Comparison of ENCODE assay signal across 10 mouse cellular contexts in genomic region chr4:139282955-139283417, GRCm38 (mm10). TPM values are rescaled to one million over a fixed set of nuclear protein-coding genes. Genes with fewer than 3 reads are reported as not detected.
DNase-seq lines count a peak whose midpoint lies in the region; ATAC-seq and TF ChIP-seq lines count a peak whose summit lies in the region.
"Had no signal": no experiment of that assay in that cellular context is flagged by ENCODE, and none has a peak within 500 bp of the region (broad histone marks: within the 10 kb centered on the region; RNA-seq: fewer than 3 reads in every experiment).

No protein-coding gene starts in this region.

- H3K9ac ChIP-seq in forebrain, embryonic 16.5 days (replicated peaks; ENCODE audit: low read depth, low read length), result no peak overlapping the region

- WGBS in forebrain, embryonic 16.5 days, result 64% methylated on average over 6 of the region's 6 CpGs

- peaks cover 4% of the 10 kb centered on the region for H3K79me2 ChIP-seq in C2C12 (ENCODE audit: control insufficient read depth, insufficient read depth)

- no peak for ATAC-seq in forebrain, embryonic 16.5 days
- ATAC-seq: midbrain, embryonic 16.5 days had no signal

- no peaks in the 10 kb centered on the region for H3K27me3 ChIP-seq in C2C12 (ENCODE audit: control insufficient read depth, insufficient read depth, insufficient read length)
- no peaks in the 10 kb centered on the region for H3K27me3 ChIP-seq in forebrain, embryonic 16.5 days (replicated peaks; ENCODE audit: control insufficient read depth, insufficient read depth, low read length)

- DNase-seq in A20 (ENCODE audit: low read depth, low spot score), result peak; percentile 24
- DNase-seq in cerebellum, postnatal 36 days, result peak; percentile 71 to 79
- peak; percentile 85 for DNase-seq in kidney, postnatal 10 days
- DNase-seq in retina, embryonic 14.5 days (ENCODE audit: low spot score), result no peak
- DNase-seq in frontal cortex, postnatal 10 days (ENCODE audit: low spot score in 2 of 2), result no peak
- no peak for DNase-seq in left cerebral cortex, adult 18-20 months (ENCODE audit: low spot score in 2 of 2)

- no peaks in the 10 kb centered on the region for H3K9me3 ChIP-seq in forebrain, embryonic 16.5 days (ENCODE audit: control insufficient read depth, low read length)

- H3K79me3 ChIP-seq in C2C12 (ENCODE audit: low read depth), result no peaks in the 10 kb centered on the region

- H3ac ChIP-seq in C2C12 (ENCODE audit: control insufficient read depth, insufficient read length, low read depth), result no peak overlapping the region

- no peak overlapping the region for H3K27ac ChIP-seq in forebrain, embryonic 16.5 days (ENCODE audit: low read length)

- H3K4me1 ChIP-seq in forebrain, embryonic 16.5 days (replicated peaks; ENCODE audit: control insufficient read depth, insufficient read depth, low read length), result peaks cover 3% of the 10 kb centered on the region; the same call in 1 of the 2 replicates

- no peak overlapping the region for H3K4me3 ChIP-seq in C2C12 (ENCODE audit: insufficient read depth, poor library complexity, severe bottlenecking)
- no peak overlapping the region for H3K4me3 ChIP-seq in forebrain, embryonic 16.5 days (replicated peaks; ENCODE audit: low read length)
- H3K4me3 ChIP-seq: erythroblast, embryonic 14.5 days had no signal

- H3K4me2 ChIP-seq in forebrain, embryonic 16.5 days (ENCODE audit: low read length), result no peak overlapping the region

- peaks cover 42% of the 10 kb centered on the region for H3K36me3 ChIP-seq in C2C12 (ENCODE audit: control insufficient read depth, insufficient read depth)
- H3K36me3 ChIP-seq in forebrain, embryonic 16.5 days (ENCODE audit: control insufficient read depth, insufficient read depth), result peaks cover 11% of the 10 kb centered on the region

- no peak for TF ChIP-seq CTCF in C2C12 (IDR thresholded peaks at IDR 0.05; ENCODE audit: control insufficient read depth, insufficient read depth, insufficient read length)

TF ChIP-seq in C2C12, 6 proteins besides CTCF, POLR2A, EP300 and RAD21:
- peak; percentile 41 for TF ChIP-seq MYOD1 (IDR thresholded peaks at IDR 0.05; ENCODE audit: control insufficient read depth, insufficient read length, low read depth)
- TF ChIP-seq MAX (IDR thresholded peaks at IDR 0.05), result no peak

RNA-seq across cellular contexts. Expression of gene Pqlc2, which starts 27.5 kb away (rescaled TPM):
- 6.0 TPM for polyA plus RNA-seq in C2C12 (2012; fragmentation: generic; extraction: Trizol)
- 10.1 and 13.2 TPM in 2 replicates for polyA plus RNA-seq in forebrain, embryonic 16.5 days (2015; fragmentation: Nextera tagmentation; extraction: Ambion mirVana)
- 10 to 100 TPM; 15.0 to 15.8 TPM for total RNA-seq in left cerebral cortex, adult 18-20 months (2021)

RNA-seq across cellular contexts. Expression of gene Akr7a5, which starts 27.6 kb away (rescaled TPM):
- 49.7 TPM for polyA plus RNA-seq in C2C12 (2012; fragmentation: generic; extraction: Trizol)
- 56.5 and 56.7 TPM in 2 replicates for polyA plus RNA-seq in forebrain, embryonic 16.5 days (2015; fragmentation: Nextera tagmentation; extraction: Ambion mirVana)
- 10 to 100 TPM; 26.8 to 27.0 TPM for total RNA-seq in left cerebral cortex, adult 18-20 months (2021)

Comparison
In these comparisons a context has a peak if more than half of its experiments do, and no peak if none do; other contexts are left out.
1. DNase-seq: peak in A20 (single experiment), cerebellum, postnatal 36 days (2 of 2) and kidney, postnatal 10 days (single experiment); none in retina, embryonic 14.5 days (single experiment), frontal cortex, postnatal 10 days (0 of 2) and left cerebral cortex, adult 18-20 months (0 of 2).